Mouse (Mus musculus): ENCODE measurements around the gene Prpsap1. TPM values are rescaled to one million over a fixed set of nuclear protein-coding genes. Genes with fewer than 3 reads are reported as not detected.

Prpsap1 gene
- polyA plus RNA-seq, 1 experiment from 2014 or later = 89.5 TPM

- peaks cover 16% of the 10 kb centered on the region; the same call in 1 of the 2 replicates for H3K4me1 ChIP-seq (ENCODE audit: insufficient read depth, low read depth, low read length)
- H3K9ac ChIP-seq (replicated peaks; ENCODE audit: low read depth) = no peak overlapping the region
- H3K4me2 ChIP-seq (replicated peaks; ENCODE audit: low read depth, low read length) = no peak overlapping the region
- H3K4me3 ChIP-seq (ENCODE audit: low read depth, low read length) = no peak overlapping the region
- H3K27ac ChIP-seq (ENCODE audit: low read length) = 0 out of 2 replicates have a peak overlapping the region, but pooled peaks have one; percentile 32
- ATAC-seq (no peak), DNase-seq (ENCODE audit: low spot score) (peak; percentile 47)
- H3K36me3 ChIP-seq (ENCODE audit: insufficient read depth, low read length) = no peaks in the 10 kb centered on the region
- 61% methylated on average over 3 of the region's 3 CpGs for WGBS
- H3K9me3 ChIP-seq (ENCODE audit: low read length) = no peaks in the 10 kb centered on the region
- TF ChIP-seq CTCF (IDR thresholded peaks at IDR 0.05) = no peak
- no peak for TF ChIP-seq EP300 (IDR thresholded peaks at IDR 0.05)
- H3K27me3 ChIP-seq (replicated peaks; ENCODE audit: insufficient read depth, low read length) = no peaks in the 10 kb centered on the region
These were observed 27.1 kb upstream of the Prpsap1 start for GRCm38 (mm10) chr11:116521143-116521542.

GRCm38 (mm10) chr11:116518482-116518881 lies 24.5 kb upstream of the Prpsap1 start:
- H3K4me3 ChIP-seq (ENCODE audit: low read depth, low read length) = no peak overlapping the region
- DNase-seq (ENCODE audit: low spot score) (peak; percentile 95), ATAC-seq (peak; percentile 74)
- H3K27ac ChIP-seq (ENCODE audit: low read length) = 0 out of 2 replicates have a peak overlapping the region, but pooled peaks have one; percentile 14
- no peaks in the 10 kb centered on the region for H3K9me3 ChIP-seq (ENCODE audit: low read length)
- H3K4me2 ChIP-seq (replicated peaks; ENCODE audit: low read depth, low read length) = no peak overlapping the region
- TF ChIP-seq CTCF (IDR thresholded peaks at IDR 0.05) = no peak
- TF ChIP-seq EP300 (IDR thresholded peaks at IDR 0.05) = peak; percentile 88
- WGBS = 33% methylated on average over 8 of the region's 8 CpGs
- H3K27me3 ChIP-seq (replicated peaks; ENCODE audit: insufficient read depth, low read length) = no peaks in the 10 kb centered on the region
- no peaks in the 10 kb centered on the region for H3K36me3 ChIP-seq (ENCODE audit: insufficient read depth, low read length)
- no peak overlapping the region for H3K9ac ChIP-seq (replicated peaks; ENCODE audit: low read depth)
- peaks cover 5% of the 10 kb centered on the region; the same call in 1 of the 2 replicates for H3K4me1 ChIP-seq (ENCODE audit: insufficient read depth, low read depth, low read length)

DNA sequence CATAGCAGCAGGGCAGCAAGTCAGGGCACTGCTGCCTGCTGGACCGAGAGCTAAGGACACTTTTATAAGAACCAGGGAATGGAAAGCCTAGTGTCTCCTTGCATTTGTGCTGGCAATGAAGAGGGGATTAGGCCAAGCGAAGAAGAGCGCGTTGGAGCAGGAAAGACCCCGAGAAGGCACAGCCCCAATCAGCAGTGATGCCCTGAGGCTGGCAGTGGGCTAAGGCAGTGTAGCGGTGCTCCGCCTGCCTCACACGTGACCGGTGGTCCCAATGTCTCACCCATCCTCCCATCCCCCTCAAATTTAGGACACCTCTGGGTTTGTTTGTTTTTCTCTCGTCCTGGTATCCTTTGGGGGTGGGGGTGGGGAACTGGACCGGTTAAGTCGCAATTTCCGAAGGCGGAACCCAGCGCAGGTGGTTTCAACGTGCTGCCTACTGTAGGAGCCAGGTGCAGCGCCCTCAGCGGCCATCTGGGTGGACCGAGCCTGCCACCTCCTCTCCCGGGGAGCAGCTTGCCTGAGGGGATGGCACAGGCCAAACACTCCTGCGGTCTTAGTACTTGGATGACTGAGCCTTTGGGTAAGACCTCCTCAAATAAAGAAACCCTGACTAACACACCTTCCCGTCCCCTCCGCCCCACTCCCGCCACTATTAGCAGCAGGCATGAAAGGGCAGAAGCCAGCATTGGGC lies 21.5 kb upstream of the Prpsap1 start:
- no peaks in the 10 kb centered on the region for H3K27me3 ChIP-seq (replicated peaks; ENCODE audit: insufficient read depth, low read length)
- DNase-seq (ENCODE audit: low spot score) = no peak
- H3K9me3 ChIP-seq (ENCODE audit: low read length) = no peaks in the 10 kb centered on the region
- no peak for ATAC-seq
- H3K4me3 ChIP-seq (ENCODE audit: low read depth, low read length) = no peak overlapping the region
- no peaks in the 10 kb centered on the region for H3K36me3 ChIP-seq (ENCODE audit: insufficient read depth, low read length)
- H3K9ac ChIP-seq (replicated peaks; ENCODE audit: low read depth) = no peak overlapping the region
- TF ChIP-seq CTCF (IDR thresholded peaks at IDR 0.05) = peak; percentile 49
- TF ChIP-seq EP300 (IDR thresholded peaks at IDR 0.05) = no peak
- H3K4me2 ChIP-seq (replicated peaks; ENCODE audit: low read depth, low read length) = no peak overlapping the region
- H3K4me1 ChIP-seq (ENCODE audit: insufficient read depth, low read depth, low read length) = no peaks in the 10 kb centered on the region
- 28% methylated on average over 24 of the region's 24 CpGs for WGBS
- H3K27ac ChIP-seq (ENCODE audit: low read length) = no peak overlapping the region

- Histone ChIP-seq H3K4me2 (replicated peaks; ENCODE audit: low read depth, low read length) (no peak overlapping the region), H3K4me1 (ENCODE audit: insufficient read depth, low read depth, low read length) (no peaks in the 10 kb centered on the region), H3K4me3 (ENCODE audit: low read depth, low read length) (no peak overlapping the region), H3K27ac (ENCODE audit: low read length) (0 out of 2 replicates have a peak overlapping the region, but pooled peaks have one; percentile 0), H3K9ac (replicated peaks; ENCODE audit: low read depth) (no peak overlapping the region), H3K36me3 (ENCODE audit: insufficient read depth, low read length) (no peaks in the 10 kb centered on the region), H3K27me3 (replicated peaks; ENCODE audit: insufficient read depth, low read length) (no peaks in the 10 kb centered on the region), H3K9me3 (ENCODE audit: low read length) (no peaks in the 10 kb centered on the region)
- ATAC-seq = peak; percentile 28; the same call in 1 of the 2 replicates
- WGBS = 53% methylated on average over 4 of the region's 4 CpGs
- TF ChIP-seq EP300 (IDR thresholded peaks at IDR 0.05) = peak; percentile 43
- no peak for TF ChIP-seq CTCF (IDR thresholded peaks at IDR 0.05)
- DNase-seq (ENCODE audit: low spot score) = no peak
These were observed 19.6 kb upstream of the Prpsap1 start for GRCm38 (mm10) chr11:116513531-116514038.

DNA sequence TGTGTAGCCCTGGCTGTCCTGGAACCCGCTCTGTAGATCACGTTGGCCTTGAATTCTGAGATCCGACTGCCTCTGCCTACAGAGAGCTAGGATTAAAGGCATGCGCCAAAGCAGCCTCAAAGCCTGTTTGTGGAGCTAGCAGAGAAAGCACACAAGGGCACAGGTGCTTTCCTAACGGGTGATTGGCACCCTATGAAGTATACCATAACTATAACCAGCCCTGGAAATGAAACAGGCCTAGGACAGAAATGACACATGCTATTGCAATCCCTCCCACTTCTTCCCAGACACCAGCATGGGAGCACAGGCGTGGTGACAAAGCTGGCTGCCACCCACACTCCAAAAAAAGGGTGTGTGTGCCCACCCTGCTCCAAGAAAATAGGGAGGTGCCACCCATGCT lies 19.0 kb upstream of the Prpsap1 start:
- 75% methylated on average over 6 of the region's 6 CpGs for WGBS
- no peaks in the 10 kb centered on the region for H3K9me3 ChIP-seq (ENCODE audit: low read length)
- no peak overlapping the region for H3K4me2 ChIP-seq (replicated peaks; ENCODE audit: low read depth, low read length)
- no peaks in the 10 kb centered on the region for H3K36me3 ChIP-seq (ENCODE audit: insufficient read depth, low read length)
- ATAC-seq (no peak), DNase-seq (ENCODE audit: low spot score) (no peak)
- no peak overlapping the region for H3K4me3 ChIP-seq (ENCODE audit: low read depth, low read length)
- no peak overlapping the region for H3K27ac ChIP-seq (ENCODE audit: low read length)
- no peaks in the 10 kb centered on the region for H3K4me1 ChIP-seq (ENCODE audit: insufficient read depth, low read depth, low read length)
- H3K9ac ChIP-seq (replicated peaks; ENCODE audit: low read depth) = no peak overlapping the region
- TF ChIP-seq EP300 (IDR thresholded peaks at IDR 0.05) = no peak
- no peak for TF ChIP-seq CTCF (IDR thresholded peaks at IDR 0.05)
- no peaks in the 10 kb centered on the region for H3K27me3 ChIP-seq (replicated peaks; ENCODE audit: insufficient read depth, low read length)

DNA sequence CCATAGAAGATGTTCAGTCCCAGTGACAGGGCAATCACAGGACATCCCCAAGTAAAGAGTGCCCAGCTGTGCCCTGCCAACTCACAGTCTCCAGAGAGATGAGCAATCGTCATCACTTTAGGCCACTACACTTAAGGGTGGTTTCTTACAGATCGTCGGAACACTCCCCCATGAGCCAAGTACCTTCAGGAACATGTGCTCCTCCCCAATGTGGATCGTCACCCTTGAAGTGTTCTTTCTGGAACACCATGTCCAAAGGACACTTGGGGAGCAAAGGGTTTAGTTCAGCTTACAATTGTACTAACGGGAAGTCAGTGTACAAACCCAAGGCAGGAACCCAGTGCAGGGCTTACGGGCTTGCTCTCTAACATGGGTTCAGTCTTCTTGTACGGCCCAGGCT lies 18.2 kb upstream of the Prpsap1 start:
- TF ChIP-seq EP300 (IDR thresholded peaks at IDR 0.05) (peak; percentile 96), CTCF (IDR thresholded peaks at IDR 0.05) (no peak)
- DNase-seq (ENCODE audit: low spot score) (peak; percentile 42), ATAC-seq (peak; percentile 62; the same call in 1 of the 2 replicates)
- Histone ChIP-seq H3K4me3 (ENCODE audit: low read depth, low read length) (no peak overlapping the region), H3K4me2 (replicated peaks; ENCODE audit: low read depth, low read length) (no peak overlapping the region), H3K27ac (ENCODE audit: low read length) (no peak overlapping the region), H3K4me1 (ENCODE audit: insufficient read depth, low read depth, low read length) (no peaks in the 10 kb centered on the region), H3K9ac (replicated peaks; ENCODE audit: low read depth) (no peak overlapping the region), H3K9me3 (ENCODE audit: low read length) (no peaks in the 10 kb centered on the region), H3K27me3 (replicated peaks; ENCODE audit: insufficient read depth, low read length) (no peaks in the 10 kb centered on the region), H3K36me3 (ENCODE audit: insufficient read depth, low read length) (no peaks in the 10 kb centered on the region)
- WGBS = 72% methylated on average over 7 of the region's 7 CpGs

Measured in lung, postnatal 0 days (tissue).